Mouse (Mus musculus): Measurements from ENCODE around the gene Gja1.

Gja1 gene

DNA sequence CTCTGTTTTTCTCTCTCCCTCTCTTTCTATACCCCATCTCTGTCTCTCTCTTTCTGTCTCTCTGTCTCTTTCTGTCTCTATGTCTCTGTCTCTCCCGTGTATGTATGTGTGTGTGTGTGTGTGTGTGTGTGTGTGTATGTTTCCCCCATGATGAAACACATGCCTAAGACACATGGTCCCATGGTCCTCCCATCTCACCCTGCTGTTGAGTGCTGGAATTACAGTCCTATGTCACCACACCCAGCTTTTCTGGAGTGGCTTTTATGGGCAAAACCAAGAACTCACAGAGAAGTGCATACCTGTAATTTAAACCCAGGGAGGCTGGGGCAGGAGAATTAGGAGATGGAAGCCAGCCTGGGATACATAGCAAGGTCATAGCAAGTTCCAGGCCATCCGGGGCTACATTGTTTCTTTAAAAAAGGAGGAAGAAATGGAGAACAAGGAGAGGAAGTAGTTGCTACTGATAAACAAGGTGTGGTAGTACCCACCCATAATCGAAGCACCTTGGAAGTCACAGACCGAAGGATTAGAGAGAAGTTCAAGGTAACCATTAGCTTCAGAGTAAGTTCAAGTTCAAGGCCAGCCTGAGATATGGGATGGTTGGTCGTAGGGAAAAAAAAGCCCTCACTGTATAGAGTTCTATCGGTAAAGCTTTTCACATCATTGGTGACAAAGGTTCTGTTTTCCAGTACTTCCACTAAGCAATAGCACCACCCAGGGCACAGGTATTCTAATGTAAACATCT, 29.4 kb downstream of the Gja1 start:
- in situ Hi-C loops (cut with MboI; ENCODE audit: unreplicated experiment in 2 of 2): no loop called here

DNA sequence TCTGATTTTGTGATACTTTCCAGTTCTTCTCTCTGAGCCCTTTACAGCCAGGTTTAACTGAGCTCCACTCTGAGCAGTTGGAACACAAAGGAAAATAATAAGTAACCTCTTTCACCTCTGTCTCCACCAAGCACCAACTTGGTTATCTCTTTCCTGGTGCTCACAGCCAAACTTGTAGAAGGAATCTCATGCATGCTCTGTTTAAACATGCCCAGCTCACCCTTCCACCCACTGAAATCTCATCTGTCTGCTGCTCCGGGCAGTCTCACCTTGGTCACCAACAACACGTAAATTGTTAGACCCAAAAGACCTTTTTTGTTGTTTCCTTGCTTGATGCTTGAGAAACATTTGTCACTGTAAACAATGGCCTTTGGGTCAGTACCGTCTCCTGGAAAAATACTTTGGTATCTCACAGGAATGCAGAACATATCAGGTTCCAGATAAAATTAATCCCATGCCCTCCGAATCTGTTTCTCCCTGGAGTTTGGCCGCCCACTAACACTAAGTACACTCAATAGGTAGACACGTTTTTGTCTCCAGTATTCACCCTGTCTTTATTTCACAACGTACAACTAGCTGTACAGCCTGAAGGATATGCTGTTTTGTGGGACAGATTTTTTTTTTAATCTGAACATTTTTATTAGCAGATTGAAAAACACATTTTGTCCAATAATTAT, 38.9 kb downstream of the Gja1 start:
- in situ Hi-C loops (cut with MboI; ENCODE audit: unreplicated experiment in 2 of 2): no loop called here

DNA sequence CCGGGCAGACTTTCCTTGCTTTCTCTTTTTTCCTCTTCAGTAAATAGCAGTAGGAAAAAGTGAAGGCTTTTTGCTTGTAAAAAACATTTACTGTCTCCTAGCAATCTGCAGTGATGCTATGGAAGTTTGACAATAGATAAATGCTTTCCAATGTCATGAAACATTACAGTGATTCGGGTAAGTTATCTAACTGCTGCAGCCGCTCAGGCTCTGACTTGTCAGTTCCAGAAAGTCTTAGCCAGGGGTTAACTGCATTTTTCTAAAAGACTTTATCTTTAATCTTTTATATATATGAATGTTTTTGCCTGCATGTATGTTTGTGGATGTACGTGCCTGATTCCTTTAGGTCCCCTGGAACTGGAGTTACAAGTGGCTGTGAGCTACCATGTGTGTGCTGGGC, 45.4 kb downstream of the Gja1 start:
- in situ Hi-C loops (cut with MboI; ENCODE audit: unreplicated experiment in 2 of 2): no loop called here

DNA sequence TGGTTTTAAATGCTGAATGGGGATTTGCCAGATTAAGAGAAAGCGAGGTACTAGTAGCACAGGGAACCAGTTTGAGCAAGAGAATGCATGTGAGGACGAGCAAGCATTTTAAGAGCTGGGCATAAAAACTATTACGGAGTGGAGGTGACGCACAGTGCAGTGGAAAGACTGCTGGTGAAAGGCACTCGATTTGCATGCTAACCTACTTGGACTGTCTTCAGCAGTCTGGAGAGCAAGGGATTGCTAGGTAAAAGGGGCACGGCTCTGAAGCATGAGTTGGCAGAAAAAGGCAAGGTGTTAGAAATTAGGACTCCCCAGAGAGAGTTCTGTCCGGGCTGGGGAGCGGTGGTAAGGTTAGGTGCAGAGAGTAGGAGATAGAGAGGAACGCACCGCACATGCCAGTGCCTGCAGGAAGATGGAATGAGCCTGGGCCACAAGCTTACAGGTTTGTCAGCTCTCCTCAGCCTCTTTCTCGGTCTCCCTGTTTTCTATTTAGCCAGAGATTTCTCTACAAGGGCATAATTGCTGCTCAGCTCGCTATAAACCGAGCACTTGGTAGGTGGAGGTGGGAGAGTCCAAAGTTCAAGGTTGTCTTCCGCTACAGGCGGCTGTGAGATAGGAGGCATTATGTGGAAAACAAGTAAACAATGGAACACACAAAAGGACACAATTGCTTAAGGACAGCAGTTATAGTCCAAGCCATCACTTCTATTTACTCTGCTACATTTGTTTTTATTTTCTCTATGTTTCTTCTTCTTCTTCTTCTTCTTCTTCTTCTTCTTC, 48.1 kb downstream of the Gja1 start:
- in situ Hi-C loops (cut with MboI; ENCODE audit: unreplicated experiment in 2 of 2): no loop called here

DNA sequence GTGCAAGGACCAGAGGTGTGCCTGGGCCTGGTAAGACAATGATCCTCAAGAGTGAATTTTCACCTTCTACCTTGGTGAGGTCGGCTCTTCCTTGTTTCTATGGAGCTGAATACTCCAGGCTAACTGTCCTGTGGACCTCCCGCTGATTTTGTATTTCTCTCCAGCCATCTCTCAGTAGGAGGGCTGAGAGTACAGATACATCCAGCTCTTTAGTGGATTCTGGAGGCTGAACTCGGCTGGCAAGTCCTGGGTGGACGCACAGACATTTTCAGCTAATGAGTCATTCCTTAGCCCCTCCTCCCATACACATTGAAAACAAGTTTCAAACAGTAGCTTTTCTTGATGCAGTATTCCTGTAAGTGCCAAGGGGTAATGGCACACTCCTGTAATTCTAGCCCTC, 49.2 kb downstream of the Gja1 start:
- in situ Hi-C loops (cut with MboI; ENCODE audit: unreplicated experiment in 2 of 2): no loop called here

DNA sequence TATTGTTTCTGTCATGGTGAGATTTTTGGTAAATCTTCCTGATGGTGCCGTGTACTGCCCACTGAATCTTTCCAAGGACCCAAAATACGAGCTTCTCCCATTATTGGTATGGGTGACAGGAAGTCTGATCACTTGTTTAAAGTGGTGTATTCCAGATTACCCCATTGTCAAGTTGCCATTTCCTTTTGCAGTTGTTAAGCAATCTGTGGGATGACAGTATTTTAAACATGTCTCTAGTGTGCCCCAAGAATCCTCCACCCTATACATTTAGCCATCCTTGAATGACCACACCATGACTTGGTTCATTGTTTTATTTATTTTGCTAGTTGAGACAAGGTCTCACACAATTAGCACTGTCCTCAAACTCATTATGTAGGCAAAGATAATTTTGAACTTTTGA, 50.3 kb downstream of the Gja1 start:
- in situ Hi-C loops (cut with MboI; ENCODE audit: unreplicated experiment in 2 of 2): no loop called here

DNA sequence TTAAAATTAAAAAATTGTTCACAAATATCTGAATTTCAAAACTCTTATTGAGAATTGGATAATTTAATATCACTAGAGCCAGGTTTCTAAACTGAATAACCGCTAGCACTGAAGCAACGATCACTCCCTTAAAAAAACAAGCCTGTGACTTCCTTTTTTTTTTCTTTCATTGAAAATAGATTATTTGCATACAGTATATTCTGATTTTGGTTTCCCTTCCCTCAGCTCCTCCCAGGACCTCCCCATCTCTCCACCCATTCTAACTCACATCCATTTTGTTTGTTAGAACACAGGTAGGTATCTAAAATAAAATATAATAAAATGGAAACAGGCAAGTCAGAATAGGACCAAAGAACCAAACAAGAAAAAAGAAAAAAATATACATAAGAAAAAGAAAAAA, 50.7 kb downstream of the Gja1 start:
- in situ Hi-C loops (cut with MboI; ENCODE audit: unreplicated experiment in 2 of 2): no loop called here

DNA sequence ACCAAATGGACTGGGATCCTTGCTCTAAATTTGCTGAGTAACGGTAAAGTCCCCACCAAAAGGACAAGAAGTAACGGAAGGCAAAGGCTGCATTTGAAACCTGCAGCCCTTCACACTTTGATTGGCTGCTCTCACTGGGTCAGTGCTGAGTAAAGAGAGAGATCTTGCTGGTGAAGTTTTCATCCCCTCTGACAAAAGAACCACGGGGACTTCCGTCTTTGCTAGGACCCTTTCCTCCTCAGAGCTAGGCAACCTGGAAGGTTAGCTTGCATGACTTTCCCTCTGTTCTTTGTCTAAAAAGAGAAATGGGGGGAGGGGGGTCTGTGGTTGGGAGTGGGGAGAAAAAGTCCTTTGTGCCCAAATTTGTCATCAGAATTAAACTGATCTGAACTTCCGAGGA, 51.9 kb downstream of the Gja1 start:
- in situ Hi-C loops (cut with MboI; ENCODE audit: unreplicated experiment in 2 of 2): no loop called here

DNA sequence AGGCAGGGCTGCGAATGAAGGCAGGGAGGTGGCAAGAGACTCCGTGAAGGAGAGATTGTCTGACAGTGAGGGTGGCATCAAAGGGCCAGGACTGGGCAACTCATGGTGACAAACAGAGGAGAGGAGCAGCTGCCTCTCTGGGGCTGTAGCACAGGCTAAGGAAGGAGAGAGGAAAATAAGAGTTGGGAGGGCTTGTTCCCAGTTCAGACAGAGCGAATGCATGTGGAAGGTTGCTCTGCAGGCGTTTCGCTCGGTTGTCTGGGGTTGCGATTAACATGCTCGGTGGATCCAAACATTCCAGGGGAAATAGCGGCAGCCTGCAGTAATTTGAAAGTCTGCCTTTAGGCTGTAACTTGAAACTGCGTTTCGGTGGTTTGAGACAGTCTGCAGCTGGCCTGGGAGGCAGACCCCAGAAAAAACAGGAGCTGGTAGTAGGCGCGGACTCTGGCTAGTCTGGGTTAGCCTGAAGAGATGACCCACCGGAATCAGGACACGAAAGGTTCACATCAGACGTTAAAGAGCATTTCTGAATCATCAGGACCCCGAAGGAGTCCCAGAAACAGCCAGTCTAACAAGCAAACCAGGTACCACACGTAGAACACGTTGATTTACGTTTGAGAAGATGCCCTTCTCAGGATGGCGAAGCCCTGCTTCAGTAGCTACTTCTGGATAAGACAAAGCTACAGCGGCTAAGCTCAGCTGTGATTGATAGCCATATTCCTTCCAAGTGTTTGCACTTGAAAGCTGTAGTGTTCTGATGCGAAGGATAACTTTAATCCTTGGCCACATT, 54.7 kb downstream of the Gja1 start:
- in situ Hi-C loops (cut with MboI; ENCODE audit: unreplicated experiment in 2 of 2): no loop called here

DNA sequence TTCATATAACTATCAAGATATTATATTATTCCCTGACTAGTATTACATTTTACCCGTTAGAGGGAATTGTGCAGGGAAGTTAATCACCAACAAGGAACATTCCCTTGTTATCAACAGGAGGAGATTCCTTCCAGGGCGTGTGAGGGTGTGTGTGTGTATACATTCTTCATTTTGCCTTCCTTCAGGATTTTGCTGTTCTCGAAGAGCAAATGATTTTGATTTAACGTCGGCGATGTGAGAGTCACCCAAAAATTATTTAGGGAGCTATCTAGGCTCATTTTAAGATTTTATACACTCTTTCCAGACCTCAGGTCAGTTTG, 55.2 kb downstream of the Gja1 start:
- in situ Hi-C loops (cut with MboI; ENCODE audit: unreplicated experiment in 2 of 2): no loop called here

DNA sequence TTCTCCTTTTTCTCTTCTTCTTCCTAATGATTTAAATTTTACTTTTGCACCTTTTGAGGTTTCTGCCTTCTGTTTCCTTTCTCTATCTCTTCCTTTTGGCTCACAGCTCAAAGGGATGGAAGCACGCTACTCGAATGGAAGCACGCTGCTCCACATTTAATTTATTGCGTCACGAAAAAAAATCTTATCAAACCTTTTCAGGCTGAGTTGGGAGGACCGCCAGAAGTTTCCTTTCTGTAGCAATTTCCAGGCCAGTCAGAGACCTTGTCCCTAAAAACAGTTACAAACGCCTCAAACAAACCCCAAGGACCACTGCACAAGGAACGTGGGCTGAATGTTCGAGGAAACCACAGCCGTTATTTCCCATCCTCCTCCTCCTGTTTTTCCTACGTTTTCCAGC, 60.2 kb downstream of the Gja1 start:
- in situ Hi-C loops (cut with MboI; ENCODE audit: unreplicated experiment in 2 of 2): no loop called here

DNA sequence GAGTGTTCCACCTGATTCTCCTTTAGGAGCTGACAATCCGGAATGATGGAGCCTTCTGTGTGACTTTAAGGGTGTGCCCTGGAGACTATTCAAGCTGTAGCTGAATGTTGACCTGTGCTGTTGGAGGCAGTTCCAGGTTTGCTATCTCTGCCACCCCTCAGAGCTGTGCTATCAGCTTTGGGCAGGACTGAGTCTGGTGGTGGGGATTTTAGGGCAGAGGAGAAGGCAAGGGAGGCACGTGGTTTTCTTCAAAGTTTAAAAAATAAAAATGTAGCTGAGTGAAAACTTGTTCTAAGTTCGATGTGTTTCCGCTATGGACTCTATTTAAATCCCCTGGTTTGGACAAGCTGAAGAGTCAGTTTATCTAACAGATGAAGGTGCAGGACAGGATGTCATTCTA, 62.5 kb downstream of the Gja1 start:
- in situ Hi-C loops (cut with MboI; ENCODE audit: unreplicated experiment in 2 of 2): no loop called here

DNA sequence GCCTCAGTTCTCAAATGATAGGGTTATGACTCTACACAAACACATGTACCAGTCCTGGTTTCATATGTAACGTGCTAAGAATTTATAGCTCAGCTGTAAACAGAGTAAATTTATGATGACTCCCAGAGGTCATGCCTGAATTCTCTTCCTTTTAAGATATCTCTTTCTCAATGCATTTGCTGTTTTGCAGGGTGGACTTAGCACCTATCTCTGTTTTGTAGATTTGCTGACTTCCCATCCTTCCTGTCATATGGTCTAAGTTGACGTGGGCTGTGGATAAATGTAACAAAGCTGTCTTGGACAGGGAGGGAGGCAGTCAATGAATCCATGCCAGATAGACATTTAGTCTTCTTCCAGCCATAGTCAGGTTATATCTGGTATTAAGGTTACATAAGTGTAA, 67.3 kb downstream of the Gja1 start:
- in situ Hi-C loops (cut with MboI; ENCODE audit: unreplicated experiment in 2 of 2): no loop called here

DNA sequence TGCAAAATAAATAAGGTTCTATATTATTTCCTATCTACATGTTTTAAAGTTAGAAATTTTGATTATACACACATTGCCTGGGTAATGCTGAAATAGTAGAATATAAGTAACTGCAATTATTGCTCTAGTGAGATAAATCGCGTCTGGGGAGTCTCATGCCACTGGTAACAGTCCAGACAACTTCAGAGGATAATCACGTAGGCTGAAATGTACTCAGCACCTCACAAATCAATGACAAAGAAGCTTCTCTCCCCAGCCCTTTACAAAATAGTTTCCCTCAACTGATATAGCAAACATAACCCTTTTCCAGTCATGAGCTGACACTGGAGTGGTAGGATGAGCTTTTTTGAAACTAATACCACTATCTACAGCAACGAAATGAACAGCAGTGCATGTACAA, 71.9 kb downstream of the Gja1 start:
- in situ Hi-C loops (cut with MboI; ENCODE audit: unreplicated experiment in 2 of 2): no loop called here
